Mouse (Mus musculus) spleen, adult 2 months (tissue): Measurements from ENCODE around the gene Rps27l.

Source experiments
- CTCF ChIP-seq: fragments of 200-500 bp; IDR thresholded peaks from 2 replicates; pipeline ENCODE4 v1.5.1; 2011; ENCODE audit warnings: mild to moderate bottlenecking, inconsistent platforms; ENCODE audit not compliant: insufficient read depth, insufficient read length, insufficient replicate concordance; ENCODE audit errors: extremely low read depth
- POLR2A ChIP-seq: fragments of 200-500 bp; IDR thresholded peaks from 2 replicates; pipeline ENCODE4 v1.6.1; 2011; ENCODE audit warnings: low read depth, low read length, inconsistent platforms

DNA sequence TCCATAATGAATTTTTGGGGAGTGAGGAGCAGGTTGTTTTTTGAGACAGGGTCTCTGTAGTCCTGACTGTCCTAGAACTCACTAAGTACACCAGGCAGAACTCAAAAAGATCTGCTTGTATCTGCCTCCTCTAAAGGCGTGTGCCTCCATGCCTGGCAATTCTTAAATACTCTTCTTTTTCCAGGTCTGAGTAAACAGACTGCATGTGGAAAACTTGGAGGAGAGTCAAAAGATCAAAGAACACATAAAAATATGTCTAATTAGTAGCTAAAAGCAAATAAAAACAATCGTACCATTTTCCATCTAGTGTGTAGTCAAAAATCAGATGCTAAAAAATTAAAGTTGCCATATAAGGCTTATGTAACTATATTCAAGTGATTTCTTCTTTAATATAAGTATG, 7.0 kb downstream of the Rps27l start:
- TF ChIP-seq POLR2A (no peak), CTCF (no peak)
